Mouse (Mus musculus): ENCODE data around the gene Agap2.
"Not testable (repeated sequence)": the region's sequence is repeated elsewhere in the genome, so short reads cannot be mapped to it uniquely, and the experiment has no call there.

Agap2 gene

GRCm38 (mm10) chr10:127059174-127059967 is 15.7 kb upstream of the Agap2 start:
- no peak for DNase-seq (ENCODE audit: low spot score)

DNA sequence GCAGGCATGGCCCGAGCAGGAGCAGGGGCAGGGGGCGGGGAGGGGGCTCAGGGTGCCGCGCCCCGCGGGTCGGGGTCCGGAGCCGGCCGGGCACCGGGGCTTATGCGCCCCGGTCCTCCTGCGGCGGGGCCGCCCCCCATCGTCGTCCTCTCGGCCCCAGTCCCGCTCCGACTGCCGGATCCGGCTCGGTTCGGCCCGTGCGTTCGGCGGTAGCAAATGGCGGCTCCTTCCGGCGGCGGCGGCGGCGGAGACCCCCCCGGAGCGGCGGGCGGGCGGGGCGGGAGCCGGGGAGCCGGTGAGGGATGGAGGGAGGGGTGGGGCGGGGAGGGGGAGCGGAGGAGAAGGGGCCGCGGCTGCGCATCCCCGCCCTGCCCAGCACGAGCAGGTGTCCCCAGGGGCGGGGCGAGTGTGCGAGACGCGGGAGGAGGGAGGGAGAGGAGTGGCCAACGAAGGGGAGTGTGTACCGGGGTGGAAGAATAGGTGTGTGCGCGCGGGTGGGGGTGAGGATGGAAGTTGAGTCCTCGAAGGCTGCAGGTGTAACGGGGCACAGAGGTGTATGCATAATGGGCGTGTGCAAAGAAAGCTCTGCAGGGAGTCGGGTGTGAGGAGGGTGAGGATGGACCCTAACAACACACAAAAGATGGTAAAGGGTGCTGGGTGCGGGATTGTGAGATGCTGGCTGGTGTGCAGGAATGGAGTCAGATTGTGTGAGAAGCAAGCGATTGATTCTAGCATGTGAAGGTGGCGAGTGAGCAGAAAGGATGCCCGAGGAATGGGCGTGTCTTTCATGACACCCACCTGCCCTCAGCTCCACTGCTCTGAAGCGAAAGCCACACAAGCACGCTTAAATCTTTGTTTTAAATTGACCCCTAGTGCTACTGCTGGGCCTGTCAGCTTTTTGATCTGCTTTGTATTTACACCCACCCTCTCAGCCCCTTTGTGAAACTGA is 14.8 kb upstream of the Agap2 start, which contains the start of gene March9:
March9 (minus strand) TSS at position 217 of the 949 bp plus-strand sequence.
- peak; percentile 73 for DNase-seq (ENCODE audit: low spot score)

- DNase-seq (ENCODE audit: low spot score), result no peak
These were observed 14.0 kb upstream of the Agap2 start for GRCm38 (mm10) chr10:127061085-127061484.

- DNase-seq (ENCODE audit: low spot score), result no peak
These were observed 13.6 kb upstream of the Agap2 start for GRCm38 (mm10) chr10:127061513-127061912.

GRCm38 (mm10) chr10:127062101-127062500 is 13.0 kb upstream of the Agap2 start:
- DNase-seq (ENCODE audit: low spot score), result not testable (repeated sequence)

- DNase-seq (ENCODE audit: low spot score), result no peak
These were observed 12.6 kb upstream of the Agap2 start for GRCm38 (mm10) chr10:127062503-127062902.

DNA sequence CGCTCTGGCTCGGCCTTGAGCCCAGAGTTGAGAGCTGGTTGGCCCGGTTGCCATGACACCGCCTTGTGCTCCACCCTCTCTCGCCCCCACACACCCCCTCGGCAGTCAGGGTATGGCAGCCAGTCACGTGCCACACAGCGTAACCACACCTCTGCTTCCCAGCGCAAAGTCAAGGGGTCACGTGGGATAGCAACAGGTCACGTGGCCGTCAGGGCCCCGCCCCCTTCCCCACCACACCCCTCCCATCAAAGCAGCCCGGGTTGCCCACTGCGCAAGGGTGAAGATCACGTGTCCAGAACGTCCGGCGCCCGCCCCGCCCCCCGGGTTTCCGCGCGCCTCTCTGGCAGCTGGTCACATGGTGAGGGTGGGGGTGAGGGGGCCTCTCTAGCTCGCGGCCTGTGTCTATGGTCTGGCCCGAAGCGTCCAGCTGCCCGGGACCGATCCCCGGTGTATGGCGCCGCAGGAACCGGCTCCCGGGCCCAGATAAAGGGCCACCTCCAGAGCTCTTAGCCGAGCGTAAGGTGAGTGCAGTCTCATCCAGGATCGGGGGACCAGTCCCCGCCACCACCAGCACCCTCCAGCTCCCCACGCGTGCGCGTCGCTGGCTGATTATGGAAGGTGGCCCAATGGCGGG is 11.7 kb upstream of the Agap2 start, which contains the start of gene Cdk4:
Cdk4 (plus strand) TSS at position 296 of the 634 bp plus-strand sequence.
- DNase-seq (ENCODE audit: low spot score), result peak; percentile 99

DNA sequence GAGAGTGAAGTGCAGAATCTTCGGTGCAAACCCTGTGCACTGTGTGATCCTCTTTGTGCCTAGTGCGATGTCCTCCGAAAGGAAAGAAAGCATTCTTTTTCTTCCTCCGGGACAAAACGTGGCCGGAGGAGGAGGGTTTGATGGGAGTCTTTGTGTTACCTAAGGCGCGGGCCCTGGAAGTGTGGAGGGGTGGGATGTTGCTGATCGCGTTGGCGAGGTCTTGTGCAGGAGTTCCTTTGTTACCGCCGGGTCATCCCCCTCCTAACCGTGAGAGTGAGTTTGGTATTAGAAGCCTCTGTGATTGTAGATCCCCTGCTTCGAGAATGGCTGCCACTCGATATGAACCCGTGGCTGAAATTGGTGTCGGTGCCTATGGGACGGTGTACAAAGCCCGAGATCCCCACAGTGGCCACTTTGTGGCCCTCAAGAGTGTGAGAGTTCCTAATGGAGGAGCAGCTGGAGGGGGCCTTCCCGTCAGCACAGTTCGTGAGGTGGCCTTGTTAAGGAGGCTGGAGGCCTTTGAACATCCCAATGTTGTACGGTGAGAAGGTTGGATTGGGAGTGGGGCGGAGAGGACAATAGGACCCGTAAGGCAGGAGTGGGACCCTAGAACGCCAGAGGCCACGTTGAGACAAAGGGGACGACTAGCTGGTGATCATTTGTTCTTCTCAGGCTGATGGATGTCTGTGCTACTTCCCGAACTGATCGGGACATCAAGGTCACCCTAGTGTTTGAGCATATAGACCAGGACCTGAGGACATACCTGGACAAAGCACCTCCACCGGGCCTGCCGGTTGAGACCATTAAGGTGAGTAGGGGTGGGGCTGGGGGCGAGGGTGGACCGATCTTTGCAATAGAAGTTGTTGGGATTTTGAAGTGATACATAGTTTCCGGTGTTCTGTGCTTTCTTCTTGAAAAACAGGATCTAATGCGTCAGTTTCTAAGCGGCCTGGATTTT is 10.9 kb upstream of the Agap2 start:
- DNase-seq (ENCODE audit: low spot score), result peak; percentile 47

DNA sequence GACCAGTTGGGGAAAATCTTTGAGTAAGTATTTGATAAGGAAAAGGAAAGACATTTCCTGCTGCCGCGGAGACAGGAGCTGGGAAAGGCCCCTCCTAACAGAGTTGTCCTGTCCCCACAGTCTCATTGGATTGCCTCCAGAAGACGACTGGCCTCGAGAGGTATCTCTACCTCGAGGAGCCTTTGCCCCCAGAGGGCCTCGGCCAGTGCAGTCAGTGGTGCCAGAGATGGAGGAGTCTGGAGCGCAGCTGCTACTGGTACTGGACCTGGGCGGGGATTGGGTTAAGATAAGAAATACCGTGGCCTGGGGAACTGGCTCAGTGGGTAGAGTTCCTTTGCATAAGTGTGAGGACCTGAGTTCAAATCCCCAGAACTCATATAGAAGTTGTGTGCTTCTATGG is 9.1 kb upstream of the Agap2 start:
- no peak for DNase-seq (ENCODE audit: low spot score)

DNA sequence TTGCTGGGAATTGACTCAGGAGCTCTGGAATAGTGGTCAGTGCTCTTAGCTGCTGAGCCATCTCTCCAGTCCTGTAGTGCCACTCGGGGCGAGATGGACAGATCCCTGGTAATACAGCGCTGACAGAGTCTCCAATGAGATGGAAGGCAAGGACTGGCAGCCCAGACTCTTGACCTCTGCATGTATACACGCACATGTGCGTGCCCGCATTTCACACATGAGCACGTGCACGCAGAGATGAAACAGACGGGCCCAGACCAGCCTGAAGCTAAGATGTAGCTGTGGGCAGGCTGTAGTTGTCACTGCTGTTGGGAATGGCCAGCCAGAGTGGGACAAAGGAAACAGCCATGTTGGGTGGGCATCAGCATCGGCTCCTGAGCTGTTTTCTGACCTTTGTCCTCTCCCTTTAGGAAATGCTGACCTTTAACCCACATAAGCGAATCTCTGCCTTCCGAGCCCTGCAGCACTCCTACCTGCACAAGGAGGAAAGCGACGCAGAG is 8.5 kb upstream of the Agap2 start:
- no peak for DNase-seq (ENCODE audit: low spot score)

- no peak for DNase-seq (ENCODE audit: low spot score)
These were observed 6.6 kb upstream of the Agap2 start for GRCm38 (mm10) chr10:127068360-127069038.

DNA sequence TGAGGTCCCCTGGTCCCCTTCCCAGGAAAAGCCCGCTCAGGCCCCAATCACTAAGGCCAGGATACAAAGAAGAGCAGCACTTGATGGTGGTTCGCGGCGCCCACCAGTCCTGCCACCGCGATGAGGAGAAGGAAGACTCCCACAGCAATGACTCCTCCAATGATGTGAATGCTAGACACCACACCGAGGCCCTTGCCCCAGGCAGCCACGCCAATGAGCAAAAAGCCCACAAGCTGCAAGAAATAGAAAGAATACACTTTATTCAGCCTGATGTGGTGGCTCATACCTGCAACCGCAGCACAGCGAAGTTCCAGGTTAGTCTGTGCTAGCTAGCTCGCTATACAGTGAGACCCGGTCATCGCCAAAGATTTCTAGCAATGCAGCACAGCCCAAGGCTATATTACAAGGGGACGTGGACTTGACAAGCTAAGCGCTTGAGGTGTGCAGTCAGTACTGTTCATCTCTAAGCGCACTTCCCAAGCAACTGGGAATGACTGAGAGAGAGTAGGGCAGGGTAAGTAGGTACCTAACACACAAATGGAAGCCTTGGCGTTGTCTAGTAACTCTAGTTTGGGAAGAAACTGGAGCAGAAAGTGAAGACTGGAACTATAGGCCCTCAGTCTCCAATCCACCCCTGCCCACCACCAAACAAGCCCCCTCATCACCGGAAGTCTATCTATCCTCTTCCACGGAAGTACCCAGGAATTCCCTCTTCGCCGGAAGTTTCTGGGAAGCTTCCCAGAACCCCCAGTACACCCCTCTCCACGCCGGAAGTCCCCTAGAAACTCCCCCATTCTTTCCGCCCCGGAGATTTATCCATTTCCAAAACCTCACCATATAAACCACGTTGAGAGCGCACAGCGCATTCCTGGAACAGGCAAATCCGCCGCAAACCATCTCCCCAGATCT is 5.5 kb upstream of the Agap2 start:
- peak; percentile 72 for DNase-seq (ENCODE audit: low spot score)

GRCm38 (mm10) chr10:127070190-127071121 is 4.6 kb upstream of the Agap2 start, which contains the start of gene Tspan31:
Gene Tspan31 (minus strand): TSS chr10:127070264.
- DNase-seq (ENCODE audit: low spot score), result peak; percentile 95

GRCm38 (mm10) chr10:127071203-127071602 is 3.9 kb upstream of the Agap2 start:
- no peak for DNase-seq (ENCODE audit: low spot score)

- not testable (repeated sequence) for DNase-seq (ENCODE audit: low spot score)
These were observed 2.8 kb upstream of the Agap2 start for GRCm38 (mm10) chr10:127072270-127072669.

- not testable (repeated sequence) for DNase-seq (ENCODE audit: low spot score)
These were observed 2.1 kb upstream of the Agap2 start for GRCm38 (mm10) chr10:127072969-127073368.

GRCm38 (mm10) chr10:127073981-127074380 is 1.1 kb upstream of the Agap2 start:
- DNase-seq (ENCODE audit: low spot score), result no peak

GRCm38 (mm10) chr10:127075651-127076050 is 567 bp downstream of the Agap2 start:
- no peak for DNase-seq (ENCODE audit: low spot score)
